Mouse (Mus musculus): Measurements from ENCODE around the gene Kantr. TPM values are rescaled to one million over a fixed set of nuclear protein-coding genes. Genes with fewer than 3 reads are reported as not detected.

Gene Kantr
- total RNA-seq (2021) (1 to 10 TPM; 3.2 to 4.4 TPM), polyA plus RNA-seq (2012; rRNA removed) (3.3 and 5.0 TPM in 2 replicates)
- long read RNA-seq, result 0 reads

DNA sequence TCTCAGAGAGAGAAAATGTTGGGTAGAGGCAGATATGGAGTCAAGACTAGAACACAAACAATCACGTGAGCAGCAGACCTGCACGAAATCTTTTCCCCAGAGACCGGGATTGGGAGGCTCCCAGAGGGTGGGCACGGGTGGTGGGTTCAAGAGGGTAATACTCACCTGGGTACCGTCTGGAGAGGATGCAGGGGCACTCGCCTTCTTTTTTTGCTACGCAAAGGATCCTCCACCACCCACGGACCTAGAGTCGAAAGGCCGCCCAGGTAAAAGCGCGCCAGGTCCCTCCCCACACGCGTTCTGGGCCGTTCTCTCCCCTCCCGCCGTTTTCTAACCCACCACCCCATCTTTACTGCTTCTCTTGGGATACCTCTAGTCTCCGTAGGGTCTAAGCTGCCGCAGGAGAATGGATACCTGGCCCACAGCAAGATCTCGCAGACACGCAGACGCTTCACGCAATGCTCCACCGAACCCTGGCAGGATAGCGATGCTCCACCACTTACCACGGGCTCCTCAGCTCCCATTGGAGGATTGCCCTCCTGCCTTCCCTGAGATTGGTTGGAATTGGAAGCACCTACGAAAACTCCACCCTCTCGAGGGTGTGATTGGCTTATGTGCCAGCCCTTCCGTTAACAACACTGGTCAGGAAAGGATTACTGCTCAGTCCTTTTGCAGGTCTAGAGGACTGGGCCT, at the start of gene Kantr:
Kantr (minus strand) TSS at position 500 of the 693 bp plus-strand sequence.
- H3K79me2 ChIP-seq (replicated peaks; ENCODE audit: control insufficient read depth, insufficient read depth, low read length), result no peaks in the 10 kb centered on the region
- no peaks in the 10 kb centered on the region for H3K27me3 ChIP-seq (ENCODE audit: control insufficient read depth, insufficient read depth, low read length)
- TF ChIP-seq CTCF (IDR thresholded peaks at IDR 0.05) (no peak), EP300 (IDR thresholded peaks at IDR 0.05; ENCODE audit: insufficient read depth, low read depth, low read length) (no peak), POLR2A (IDR thresholded peaks at IDR 0.05; ENCODE audit: insufficient read depth, low read depth, low read length) (peak; percentile 78)
- peak within 1 kb of the TSS; percentile 67 for H3K9ac ChIP-seq (ENCODE audit: low read depth, low read length)
- peak; percentile 72 to 84 for DNase-seq
- peak within 1 kb of the TSS; percentile 72 for H3K27ac ChIP-seq
- H3K36me3 ChIP-seq (ENCODE audit: control insufficient read depth, insufficient read depth, low read length), result no peaks in the 10 kb centered on the region
- H3K4me1 ChIP-seq (ENCODE audit: control insufficient read depth, insufficient read depth, low read length), result no peaks in the 10 kb centered on the region; the same call in 1 of the 2 replicates
- peak within 1 kb of the TSS; percentile 58 for H3K4me3 ChIP-seq
- intact Hi-C loops (cut with DNase I), result no loop called here
- 8% methylated on average over 29 of the region's 29 CpGs for WGBS

DNA sequence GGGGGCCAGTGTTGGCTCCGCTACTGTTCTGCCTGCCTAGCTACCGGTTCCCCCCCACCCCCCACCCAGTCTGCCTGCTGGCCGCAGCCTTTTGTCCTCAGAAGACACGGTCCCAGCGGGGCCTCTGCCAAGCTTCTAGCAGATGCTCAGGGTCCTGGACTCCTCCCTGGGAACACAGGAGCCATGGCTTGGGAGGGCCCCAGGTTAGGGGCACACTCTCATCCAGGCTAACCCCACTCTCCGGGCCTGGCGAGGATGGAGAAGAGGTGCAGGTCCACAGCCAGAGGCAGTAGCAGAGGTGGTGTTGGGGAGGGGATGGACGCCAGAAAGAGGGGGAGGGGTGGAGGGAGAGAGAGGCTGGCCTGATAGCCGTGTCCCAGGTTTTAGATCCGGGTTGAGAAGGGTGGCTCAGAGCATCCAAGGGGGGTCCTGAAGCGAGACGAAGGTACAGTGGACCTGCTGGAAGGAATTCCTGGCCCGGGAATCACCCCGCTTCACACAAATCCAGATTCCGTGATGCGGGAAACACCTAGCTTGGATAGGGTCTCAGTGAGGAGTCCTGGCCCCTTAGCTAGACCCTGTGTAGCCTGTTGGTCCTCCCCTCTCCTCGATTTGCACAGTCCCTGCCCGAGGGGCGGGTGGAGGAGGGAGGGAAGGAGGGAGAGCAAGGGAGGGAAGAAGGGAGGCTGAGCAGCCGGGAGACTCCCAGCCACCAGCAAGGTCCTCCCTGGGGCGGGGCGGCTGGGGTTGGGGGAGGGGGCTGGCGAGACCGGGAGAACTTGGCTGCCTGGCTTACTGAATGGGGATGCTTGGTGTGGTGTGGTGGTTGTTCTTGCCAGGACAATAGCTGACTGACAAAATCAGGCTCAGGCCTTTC, 41.3 kb upstream of the Kantr start, which contains the start of gene Gpr173:
Gpr173 (minus strand) TSS at position 308 of the 877 bp plus-strand sequence.
- Histone ChIP-seq H3K27ac (no peak within 1 kb of the TSS), H3K4me1 (ENCODE audit: control insufficient read depth, insufficient read depth, low read length) (no peaks in the 10 kb centered on the region), H3K36me3 (ENCODE audit: control insufficient read depth, insufficient read depth, low read length) (no peaks in the 10 kb centered on the region), H3K27me3 (ENCODE audit: control insufficient read depth, insufficient read depth, low read length) (no peaks in the 10 kb centered on the region), H3K79me2 (replicated peaks; ENCODE audit: control insufficient read depth, insufficient read depth, low read length) (no peaks in the 10 kb centered on the region), H3K9ac (ENCODE audit: low read depth, low read length) (peak within 1 kb of the TSS; percentile 46; the same call in 1 of the 2 replicates), H3K4me3 (peak within 1 kb of the TSS; percentile 28; the same call in 1 of the 2 replicates)
- TF ChIP-seq EP300 (IDR thresholded peaks at IDR 0.05; ENCODE audit: insufficient read depth, low read depth, low read length) (no peak), CTCF (IDR thresholded peaks at IDR 0.05) (no peak), POLR2A (IDR thresholded peaks at IDR 0.05; ENCODE audit: insufficient read depth, low read depth, low read length) (no peak)
- peak; percentile 46 to 47 for DNase-seq
- 25% methylated on average over 21 of the region's 24 CpGs for WGBS
- intact Hi-C loops (cut with DNase I), result no loop called here

GRCm38 (mm10) chrX:152368054-152368396, 40.7 kb upstream of the Kantr start:
- Histone ChIP-seq H3K27me3 (ENCODE audit: control insufficient read depth, insufficient read depth, low read length) (no peaks in the 10 kb centered on the region), H3K9ac (ENCODE audit: low read depth, low read length) (peak overlapping the region; percentile 46; the same call in 1 of the 2 replicates), H3K27ac (no peak overlapping the region), H3K36me3 (ENCODE audit: control insufficient read depth, insufficient read depth, low read length) (no peaks in the 10 kb centered on the region), H3K4me3 (peak overlapping the region; percentile 28; the same call in 1 of the 2 replicates), H3K79me2 (replicated peaks; ENCODE audit: control insufficient read depth, insufficient read depth, low read length) (no peaks in the 10 kb centered on the region), H3K4me1 (ENCODE audit: control insufficient read depth, insufficient read depth, low read length) (no peaks in the 10 kb centered on the region)
- intact Hi-C loops (cut with DNase I), result no loop called here
- TF ChIP-seq POLR2A (IDR thresholded peaks at IDR 0.05; ENCODE audit: insufficient read depth, low read depth, low read length) (no peak), EP300 (IDR thresholded peaks at IDR 0.05; ENCODE audit: insufficient read depth, low read depth, low read length) (no peak), CTCF (IDR thresholded peaks at IDR 0.05) (no peak)
- 27% methylated on average over 4 of the region's 4 CpGs for WGBS
- no peak for DNase-seq

DNA sequence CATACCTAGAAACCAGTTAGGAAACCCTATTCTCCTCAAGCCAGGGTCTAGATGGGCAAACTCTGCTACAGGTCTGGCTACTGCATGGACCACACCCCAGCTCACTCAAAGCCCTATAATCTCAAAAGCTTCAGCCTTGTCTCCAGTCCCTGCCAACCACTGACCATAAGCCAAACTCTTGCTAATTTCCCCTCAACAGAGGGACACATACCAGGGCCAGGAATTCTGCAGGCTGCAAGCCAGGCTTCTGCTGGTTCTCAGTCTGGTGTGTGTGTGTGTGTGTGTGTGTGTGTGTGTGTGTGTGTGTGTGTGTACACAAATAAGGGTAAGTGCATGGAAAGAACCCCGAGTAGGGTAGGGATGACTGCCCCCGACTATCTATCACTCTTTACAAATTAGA, 39.1 kb upstream of the Kantr start:
- Histone ChIP-seq H3K4me3 (no peak overlapping the region), H3K36me3 (ENCODE audit: control insufficient read depth, insufficient read depth, low read length) (no peaks in the 10 kb centered on the region), H3K27ac (no peak overlapping the region), H3K79me2 (replicated peaks; ENCODE audit: control insufficient read depth, insufficient read depth, low read length) (no peaks in the 10 kb centered on the region), H3K27me3 (ENCODE audit: control insufficient read depth, insufficient read depth, low read length) (no peaks in the 10 kb centered on the region), H3K4me1 (ENCODE audit: control insufficient read depth, insufficient read depth, low read length) (no peaks in the 10 kb centered on the region), H3K9ac (ENCODE audit: low read depth, low read length) (no peak overlapping the region)
- TF ChIP-seq CTCF (IDR thresholded peaks at IDR 0.05), result no peak
- no peak for TF ChIP-seq EP300 (IDR thresholded peaks at IDR 0.05; ENCODE audit: insufficient read depth, low read depth, low read length)
- TF ChIP-seq POLR2A (IDR thresholded peaks at IDR 0.05; ENCODE audit: insufficient read depth, low read depth, low read length), result no peak
- DNase-seq, result no peak
- intact Hi-C loops (cut with DNase I), result no loop called here
- 53% methylated on average over 2 of the region's 2 CpGs for WGBS

- no peaks in the 10 kb centered on the region for H3K36me3 ChIP-seq (ENCODE audit: control insufficient read depth, insufficient read depth, low read length)
- H3K4me1 ChIP-seq (ENCODE audit: control insufficient read depth, insufficient read depth, low read length), result no peaks in the 10 kb centered on the region; the same call in 1 of the 2 replicates
- intact Hi-C loops (cut with DNase I), result loop anchor here (2.0 to 5.0 kb wide), 3 partner anchors 90 to 220 kb away; no protein-coding TSS in a partner anchor
- H3K9ac ChIP-seq (ENCODE audit: low read depth, low read length), result no peak overlapping the region
- WGBS, result 22% methylated on average over 5 of the region's 5 CpGs
- no peak overlapping the region for H3K27ac ChIP-seq
- H3K4me3 ChIP-seq, result no peak overlapping the region
- no peaks in the 10 kb centered on the region for H3K27me3 ChIP-seq (ENCODE audit: control insufficient read depth, insufficient read depth, low read length)
- peak in 1 of 2 experiments; percentile 14 for DNase-seq
- H3K79me2 ChIP-seq (replicated peaks; ENCODE audit: control insufficient read depth, insufficient read depth, low read length), result no peaks in the 10 kb centered on the region
- TF ChIP-seq POLR2A (IDR thresholded peaks at IDR 0.05; ENCODE audit: insufficient read depth, low read depth, low read length), result no peak
- TF ChIP-seq CTCF (IDR thresholded peaks at IDR 0.05), result peak; percentile 62
These were observed 25.4 kb upstream of the Kantr start for GRCm38 (mm10) chrX:152352553-152353153.

Measured in heart, adult 2 months (tissue).